Mouse (Mus musculus): Measurements from ENCODE around the gene Sec23ip.

DNA sequence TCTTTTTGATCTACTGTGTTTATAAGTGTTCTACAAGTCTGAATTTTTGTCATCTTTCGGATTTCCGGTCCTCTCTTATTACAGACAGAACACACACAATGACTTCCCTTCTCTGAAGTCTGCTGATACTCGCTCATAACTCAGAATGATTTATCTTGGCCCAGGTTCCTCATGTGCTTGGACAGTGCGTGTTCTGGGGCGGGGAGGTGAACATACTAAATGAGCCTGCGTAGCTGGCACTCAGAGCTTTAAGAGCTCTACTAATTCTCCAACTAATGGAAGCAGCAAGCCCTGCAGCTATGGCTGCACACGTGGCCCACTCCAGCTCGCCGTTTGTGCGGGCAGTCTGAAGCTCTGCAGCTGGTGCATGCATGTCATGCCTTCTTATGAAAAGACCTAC lies 16.0 kb upstream of the Sec23ip start:
- TF ChIP-seq CTCF (IDR thresholded peaks at IDR 0.05; ENCODE audit: control insufficient read depth, insufficient read depth, insufficient replicate concordance, low read depth, low read length) (no peak), POLR2A (IDR thresholded peaks at IDR 0.05; ENCODE audit: control insufficient read depth, low read depth, low read length) (no peak)

Measured in testis, adult 2 months (tissue).